Mouse (Mus musculus) lung, postnatal 4 days (tissue): ENCODE results near the gene AA792892.
"Not testable (repeated sequence)": the region's sequence is repeated elsewhere in the genome, so short reads cannot be mapped to it uniquely, and the experiment has no call there.

Source experiments
- DNase-seq, 2 experiments: peaks; one replicate each; pipeline ENCODE4 v3.0.0; 2021

The AA792892 gene

GRCm38 (mm10) chr5:94339449-94339848 is at the start of gene AA792892:
Gene AA792892 (plus strand): TSS chr5:94339749.
- DNase-seq: not testable (repeated sequence)

GRCm38 (mm10) chr5:94306696-94307095 is 32.9 kb upstream of the AA792892 start, which contains the start of gene A430089I19Rik:
Gene A430089I19Rik (minus strand): TSS chr5:94306796.
- not testable (repeated sequence) for DNase-seq

GRCm38 (mm10) chr5:94314135-94314534 is 25.4 kb upstream of the AA792892 start, which contains the start of gene Gm6502:
Gene Gm6502 (plus strand): TSS chr5:94314435.
- not testable (repeated sequence) for DNase-seq
